Mouse (Mus musculus): Measurements from ENCODE around the gene Tm6sf1. TPM values are rescaled to one million over a fixed set of nuclear protein-coding genes. Genes with fewer than 3 reads are reported as not detected.

Tm6sf1 gene
- total and polyA plus RNA-seq, 3 experiments, result 0.28 to 0.93 (median 0.57) TPM

DNA sequence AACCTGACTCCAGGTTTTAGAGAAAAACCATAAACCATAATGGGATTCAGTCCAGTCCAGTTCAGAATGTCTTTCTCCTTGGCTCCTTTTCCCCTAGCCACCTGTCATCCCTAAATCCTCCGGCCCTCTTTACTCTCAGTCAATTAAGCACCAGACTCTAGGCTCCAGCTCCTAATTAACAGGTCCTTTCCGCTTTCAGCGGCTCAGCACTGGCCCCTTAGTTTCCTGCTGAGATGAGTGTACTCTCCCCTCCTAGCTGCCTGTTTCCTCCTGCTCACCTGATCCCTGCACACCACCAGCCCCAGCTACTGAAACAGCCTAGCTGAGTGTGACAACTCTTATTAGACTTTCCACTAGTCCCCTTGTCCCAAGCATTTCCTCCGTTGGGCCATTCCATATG lies 11.0 kb upstream of the Tm6sf1 start:
- H3K9ac ChIP-seq (ENCODE audit: insufficient read depth, low read depth), result no peak overlapping the region
- peaks cover 4 to 25% of the 10 kb centered on the region in 2 experiments for H3K4me1 ChIP-seq (ENCODE audit: control insufficient read depth in 1 of 2, insufficient read depth in 2 of 2)
- H3K9me3 ChIP-seq (replicated peaks; ENCODE audit: low read length), result no peaks in the 10 kb centered on the region
- in situ Hi-C loops (cut with MboI; ENCODE audit: low pct_ligation_motif_present, low pct_unique_long_range_greater_than_20kb, low sequenced_read_pairs), result no loop called here
- H3K4me2 ChIP-seq (ENCODE audit: insufficient read depth, low read depth, poor library complexity, severe bottlenecking), result no peak overlapping the region
- DNase-seq (ENCODE audit: extremely low read depth), result no peak
- H3K27me3 ChIP-seq (replicated peaks), result no peaks in the 10 kb centered on the region
- no peak overlapping the region for H3K27ac ChIP-seq (ENCODE audit: insufficient read depth, low read depth)
- dilution Hi-C loops (cut with MboI; ENCODE audit: extremely low pct_ligation_motif_present, extremely low pct_unique_long_range_greater_than_20kb, low sequenced_read_pairs), result no loop called here
- no peaks in the 10 kb centered on the region for H3K79me2 ChIP-seq (replicated peaks; ENCODE audit: control insufficient read depth, extremely low read depth, insufficient read depth, poor library complexity, severe bottlenecking)
- no peaks in the 10 kb centered on the region for H3K36me3 ChIP-seq (replicated peaks in 1 of 2; ENCODE audit: control insufficient read depth in 1 of 2, insufficient read depth in 1 of 2, low read length in 1 of 2)
- TF ChIP-seq ELF1 (IDR thresholded peaks at IDR 0.05; ENCODE audit: low read depth, low read length), result no peak
- TF ChIP-seq GABPA (IDR thresholded peaks at IDR 0.05; ENCODE audit: insufficient replicate concordance, low read depth, low read length), result no peak
- TF ChIP-seq EP300 (IDR thresholded peaks at IDR 0.05; ENCODE audit: low read length), result no peak
- TF ChIP-seq ZKSCAN1 (IDR thresholded peaks at IDR 0.05; ENCODE audit: borderline replicate concordance, low read depth, low read length), result no peak
- TF ChIP-seq POLR2AphosphoS2 (IDR thresholded peaks at IDR 0.05; ENCODE audit: low read depth, low read length), result no peak
- no peak for TF ChIP-seq PAX5 (IDR thresholded peaks at IDR 0.05; ENCODE audit: low read length)
- no peak for TF ChIP-seq IRF4 (IDR thresholded peaks at IDR 0.05; ENCODE audit: low read depth, low read length)
- no peak for TF ChIP-seq BHLHE40 (IDR thresholded peaks at IDR 0.05; ENCODE audit: low read depth, low read length)
- no peak overlapping the region for H3K4me3 ChIP-seq (replicated peaks in 1 of 3; ENCODE audit: low read depth in 2 of 3, low read length in 2 of 3, poor library complexity in 1 of 3)

DNA sequence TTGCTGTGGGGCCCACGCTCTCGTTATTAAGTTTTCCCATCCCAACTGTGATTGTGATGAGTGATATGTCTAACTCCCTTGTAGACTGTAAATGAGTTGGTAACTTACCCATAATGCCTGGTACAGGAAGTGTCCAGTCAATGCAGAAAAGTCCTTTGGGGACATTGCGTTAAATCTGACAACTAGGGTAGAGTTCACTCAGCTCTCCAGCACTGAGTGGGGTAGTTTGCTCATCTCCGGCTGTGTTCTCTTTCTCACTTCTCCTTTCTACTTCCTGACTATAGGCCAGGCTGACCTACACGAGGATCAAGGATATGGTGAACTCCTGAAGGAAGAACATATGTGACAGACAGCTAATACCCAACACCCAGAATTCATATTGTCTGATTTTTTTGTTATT lies 9.6 kb upstream of the Tm6sf1 start:
- H3K9me3 ChIP-seq (replicated peaks; ENCODE audit: low read length), result no peaks in the 10 kb centered on the region
- H3K79me2 ChIP-seq (replicated peaks; ENCODE audit: control insufficient read depth, extremely low read depth, insufficient read depth, poor library complexity, severe bottlenecking), result no peaks in the 10 kb centered on the region
- H3K9ac ChIP-seq (ENCODE audit: insufficient read depth, low read depth), result no peak overlapping the region
- no peaks in the 10 kb centered on the region for H3K27me3 ChIP-seq (replicated peaks)
- dilution Hi-C loops (cut with MboI; ENCODE audit: extremely low pct_ligation_motif_present, extremely low pct_unique_long_range_greater_than_20kb, low sequenced_read_pairs) (no loop called here), in situ Hi-C loops (cut with MboI; ENCODE audit: low pct_ligation_motif_present, low pct_unique_long_range_greater_than_20kb, low sequenced_read_pairs) (no loop called here)
- no peak overlapping the region for H3K4me3 ChIP-seq (replicated peaks in 1 of 3; ENCODE audit: low read depth in 2 of 3, low read length in 2 of 3, poor library complexity in 1 of 3)
- peak; percentile 89 for DNase-seq (ENCODE audit: extremely low read depth)
- no peaks in the 10 kb centered on the region for H3K36me3 ChIP-seq (replicated peaks in 1 of 2; ENCODE audit: control insufficient read depth in 1 of 2, insufficient read depth in 1 of 2, low read length in 1 of 2)
- peak overlapping the region; percentile 92 for H3K4me2 ChIP-seq (ENCODE audit: insufficient read depth, low read depth, poor library complexity, severe bottlenecking)
- H3K4me1 ChIP-seq (ENCODE audit: control insufficient read depth in 1 of 2, insufficient read depth in 2 of 2), result peaks cover 4 to 25% of the 10 kb centered on the region in 2 experiments
- peak overlapping the region; percentile 64; the same call in 1 of the 2 replicates for H3K27ac ChIP-seq (ENCODE audit: insufficient read depth, low read depth)
- peak; percentile 65 for TF ChIP-seq HCFC1 (IDR thresholded peaks at IDR 0.05; ENCODE audit: low read depth, low read length)
- TF ChIP-seq TCF12 (IDR thresholded peaks at IDR 0.05; ENCODE audit: low read depth, low read length), result peak; percentile 73
- 0 out of 2 replicates have a peak, but pooled peaks have one; percentile 7 for TF ChIP-seq ZNF384 (IDR thresholded peaks at IDR 0.05; ENCODE audit: low read depth, low read length)
- peak; percentile 73; the same call in 1 of the 2 replicates for TF ChIP-seq SIN3A (IDR thresholded peaks at IDR 0.05; ENCODE audit: low read length)
- TF ChIP-seq GABPA (IDR thresholded peaks at IDR 0.05; ENCODE audit: insufficient replicate concordance, low read depth, low read length), result no peak
- 0 out of 2 replicates have a peak, but pooled peaks have one; percentile 30 for TF ChIP-seq NRF1 (IDR thresholded peaks at IDR 0.05; ENCODE audit: low read depth, low read length)
- peak; percentile 75; the same call in 1 of the 2 replicates for TF ChIP-seq MAZ (IDR thresholded peaks at IDR 0.05; ENCODE audit: low read depth, low read length)
- TF ChIP-seq ZKSCAN1 (IDR thresholded peaks at IDR 0.05; ENCODE audit: borderline replicate concordance, low read depth, low read length), result no peak
- TF ChIP-seq ETS1 (conservative IDR thresholded peaks at IDR 0.05; ENCODE audit: low read depth, low read length), result peak; percentile 84
- TF ChIP-seq POLR2A (IDR thresholded peaks at IDR 0.05; ENCODE audit: low read depth, low read length), result peak; percentile 42; the same call in 1 of the 2 replicates
- TF ChIP-seq CHD1 (IDR thresholded peaks at IDR 0.05; ENCODE audit: low read depth, low read length), result peak; percentile 78; the same call in 1 of the 2 replicates
- TF ChIP-seq MYC (IDR thresholded peaks at IDR 0.05; ENCODE audit: low read depth, low read length), result peak; percentile 76; the same call in 1 of the 2 replicates
- TF ChIP-seq NELFE (IDR thresholded peaks at IDR 0.05; ENCODE audit: low read depth, low read length), result peak; percentile 29; the same call in 1 of the 2 replicates
- TF ChIP-seq ZMIZ1 (IDR thresholded peaks at IDR 0.05; ENCODE audit: low read depth, low read length), result peak; percentile 67; the same call in 1 of the 2 replicates
- TF ChIP-seq JUND (conservative IDR thresholded peaks at IDR 0.05; ENCODE audit: low read depth, low read length), result peak; percentile 83
- TF ChIP-seq USF1 (IDR thresholded peaks at IDR 0.05; ENCODE audit: low read depth, low read length), result no peak
- TF ChIP-seq MAFK (IDR thresholded peaks at IDR 0.05; ENCODE audit: insufficient replicate concordance, low read length), result peak; percentile 57; the same call in 1 of the 2 replicates
- peak; percentile 66; the same call in 1 of the 2 replicates for TF ChIP-seq MAX (IDR thresholded peaks at IDR 0.05; ENCODE audit: low read length)
- TF ChIP-seq TBP (conservative IDR thresholded peaks at IDR 0.05; ENCODE audit: low read depth, low read length), result peak; percentile 82
- TF ChIP-seq IRF4 (IDR thresholded peaks at IDR 0.05; ENCODE audit: low read depth, low read length), result peak; percentile 99
- TF ChIP-seq CHD2 (IDR thresholded peaks at IDR 0.05; ENCODE audit: low read length), result peak; percentile 69
- TF ChIP-seq MXI1 (IDR thresholded peaks at IDR 0.05; ENCODE audit: low read depth, low read length), result peak; percentile 51
- no peak for TF ChIP-seq CTCF (conservative IDR thresholded peaks at IDR 0.05 in 1 of 2, IDR thresholded peaks at IDR 0.05 in 1 of 2; ENCODE audit: low read depth in 2 of 2, low read length in 2 of 2)
- TF ChIP-seq UBTF (IDR thresholded peaks at IDR 0.05; ENCODE audit: low read depth, low read length), result no peak
- no peak for TF ChIP-seq ZC3H11A (IDR thresholded peaks at IDR 0.05; ENCODE audit: low read depth, low read length)
- TF ChIP-seq POLR2AphosphoS2 (IDR thresholded peaks at IDR 0.05; ENCODE audit: low read depth, low read length), result 0 out of 2 replicates have a peak, but pooled peaks have one; percentile 47
- peak; percentile 97 for TF ChIP-seq EP300 (IDR thresholded peaks at IDR 0.05; ENCODE audit: low read length)
- no peak for TF ChIP-seq RAD21 (IDR thresholded peaks at IDR 0.05; ENCODE audit: low read depth, low read length)
- TF ChIP-seq SMC3 (IDR thresholded peaks at IDR 0.05; ENCODE audit: low read depth, low read length), result no peak
- TF ChIP-seq PAX5 (IDR thresholded peaks at IDR 0.05; ENCODE audit: low read length), result no peak

Data from CH12.LX (cell line).